Mouse (Mus musculus): Measurements from ENCODE around the gene Esam. TPM values are rescaled to one million over a fixed set of nuclear protein-coding genes. Genes with fewer than 3 reads are reported as not detected.

The Esam gene
- total RNA-seq (2021) (10 to 100 TPM; 58.5 to 81.3 TPM), polyA plus RNA-seq (2012; rRNA removed) (77.1 and 87.2 TPM in 2 replicates)
- long read RNA-seq, transcript Esam-201 (7 exons, 1,865 nt): major isoform, 118 of 149 reads
- long read RNA-seq, partial matches to known transcripts: 4 of 149 reads
- long read RNA-seq, other reads (novel, unspliced or antisense): 27 of 149 reads

- peak; percentile 88 to 90 for DNase-seq
- Histone ChIP-seq H3K79me2 (replicated peaks; ENCODE audit: control insufficient read depth, insufficient read depth, low read length) (no peaks in the 10 kb centered on the region), H3K36me3 (ENCODE audit: control insufficient read depth, insufficient read depth, low read length) (peaks cover 4% of the 10 kb centered on the region), H3K27me3 (ENCODE audit: control insufficient read depth, insufficient read depth, low read length) (no peaks in the 10 kb centered on the region), H3K4me3 (peak within 1 kb of the TSS; percentile 71), H3K9ac (ENCODE audit: low read depth, low read length) (peak within 1 kb of the TSS; percentile 83), H3K4me1 (ENCODE audit: control insufficient read depth, insufficient read depth, low read length) (peaks cover 3% of the 10 kb centered on the region), H3K27ac (peak within 1 kb of the TSS; percentile 93)
- TF ChIP-seq EP300 (IDR thresholded peaks at IDR 0.05; ENCODE audit: insufficient read depth, low read depth, low read length) (no peak), CTCF (IDR thresholded peaks at IDR 0.05) (peak; percentile 46), POLR2A (IDR thresholded peaks at IDR 0.05; ENCODE audit: insufficient read depth, low read depth, low read length) (peak; percentile 97)
- intact Hi-C loops (cut with DNase I): loop anchor here (2.0 kb wide), 2 partner anchors 39 to 85 kb away; partner anchors contain the start of genes Msantd2 and Spa17
- WGBS: 10% methylated on average over 41 of the region's 41 CpGs
These were observed at the start of gene Esam for GRCm38 (mm10) chr9:37527396-37528224. TSS of gene Esam (plus strand) at chr9:37528078.

GRCm38 (mm10) chr9:37485146-37485545 is 42.7 kb upstream of the Esam start:
- H3K27me3 ChIP-seq (ENCODE audit: control insufficient read depth, insufficient read depth, low read length): no peaks in the 10 kb centered on the region
- peaks cover 2% of the 10 kb centered on the region for H3K36me3 ChIP-seq (ENCODE audit: control insufficient read depth, insufficient read depth, low read length)
- no peaks in the 10 kb centered on the region for H3K79me2 ChIP-seq (replicated peaks; ENCODE audit: control insufficient read depth, insufficient read depth, low read length)
- peaks cover 3% of the 10 kb centered on the region for H3K4me1 ChIP-seq (ENCODE audit: control insufficient read depth, insufficient read depth, low read length)
- H3K9ac ChIP-seq (ENCODE audit: low read depth, low read length): no peak overlapping the region
- DNase-seq: no peak
- TF ChIP-seq CTCF (IDR thresholded peaks at IDR 0.05) (no peak), POLR2A (IDR thresholded peaks at IDR 0.05; ENCODE audit: insufficient read depth, low read depth, low read length) (no peak), EP300 (IDR thresholded peaks at IDR 0.05; ENCODE audit: insufficient read depth, low read depth, low read length) (no peak)
- intact Hi-C loops (cut with DNase I): no loop called here
- no peak overlapping the region for H3K27ac ChIP-seq
- H3K4me3 ChIP-seq: no peak overlapping the region
- WGBS: 48% methylated on average over 5 of the region's 5 CpGs

DNA sequence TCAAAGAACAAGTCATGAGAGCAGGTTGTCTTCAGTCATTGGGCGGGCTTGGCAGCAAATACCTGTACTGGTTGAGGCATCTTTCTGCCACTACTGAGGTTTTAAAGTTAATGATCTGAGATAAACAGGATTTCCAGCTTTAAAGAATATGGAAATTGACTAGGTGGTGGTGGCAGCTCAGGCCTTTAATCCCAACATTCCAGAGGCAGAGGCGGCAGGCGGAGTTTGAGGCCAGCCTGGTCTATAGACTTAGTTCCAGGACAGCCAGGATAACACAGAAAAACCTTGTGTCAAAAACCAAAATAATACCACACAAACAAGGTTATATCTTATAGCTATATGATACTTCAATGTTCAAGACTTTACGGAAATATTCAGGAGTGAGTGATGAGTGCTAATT is 39.8 kb upstream of the Esam start:
- WGBS: 41% methylated on average over 4 of the region's 4 CpGs
- Histone ChIP-seq H3K4me1 (ENCODE audit: control insufficient read depth, insufficient read depth, low read length) (peaks cover 3% of the 10 kb centered on the region), H3K27me3 (ENCODE audit: control insufficient read depth, insufficient read depth, low read length) (no peaks in the 10 kb centered on the region), H3K79me2 (replicated peaks; ENCODE audit: control insufficient read depth, insufficient read depth, low read length) (no peaks in the 10 kb centered on the region; the same call in 1 of the 2 replicates), H3K4me3 (peak overlapping the region; percentile 65), H3K9ac (ENCODE audit: low read depth, low read length) (no peak overlapping the region), H3K27ac (peak overlapping the region; percentile 99), H3K36me3 (ENCODE audit: control insufficient read depth, insufficient read depth, low read length) (peaks cover 2% of the 10 kb centered on the region)
- no peak for DNase-seq
- intact Hi-C loops (cut with DNase I): loop anchor here (1.0 to 2.0 kb wide), 2 partner anchors 39 to 125 kb away; partner anchors contain the start of gene Spa17
- TF ChIP-seq CTCF (IDR thresholded peaks at IDR 0.05) (no peak), EP300 (IDR thresholded peaks at IDR 0.05; ENCODE audit: insufficient read depth, low read depth, low read length) (no peak), POLR2A (IDR thresholded peaks at IDR 0.05; ENCODE audit: insufficient read depth, low read depth, low read length) (no peak)

GRCm38 (mm10) chr9:37488611-37489396 is 39.1 kb upstream of the Esam start, which contains the start of gene Msantd2:
TSS of gene Msantd2 (plus strand) at chr9:37489319.
- intact Hi-C loops (cut with DNase I): loop anchor here (1.0 to 2.0 kb wide), 2 partner anchors 38 to 124 kb away; partner anchors contain the start of gene Spa17
- Histone ChIP-seq H3K36me3 (ENCODE audit: control insufficient read depth, insufficient read depth, low read length) (peaks cover 2% of the 10 kb centered on the region), H3K9ac (ENCODE audit: low read depth, low read length) (peak within 1 kb of the TSS; percentile 85), H3K4me1 (ENCODE audit: control insufficient read depth, insufficient read depth, low read length) (peaks cover 3% of the 10 kb centered on the region), H3K27me3 (ENCODE audit: control insufficient read depth, insufficient read depth, low read length) (no peaks in the 10 kb centered on the region), H3K79me2 (replicated peaks; ENCODE audit: control insufficient read depth, insufficient read depth, low read length) (peaks cover 1% of the 10 kb centered on the region; the same call in 1 of the 2 replicates), H3K4me3 (peak within 1 kb of the TSS; percentile 65), H3K27ac (peak within 1 kb of the TSS; percentile 99)
- no peak for TF ChIP-seq EP300 (IDR thresholded peaks at IDR 0.05; ENCODE audit: insufficient read depth, low read depth, low read length)
- TF ChIP-seq POLR2A (IDR thresholded peaks at IDR 0.05; ENCODE audit: insufficient read depth, low read depth, low read length): peak; percentile 61
- peak; percentile 94 for DNase-seq
- under 1% methylated on average over 44 of the region's 44 CpGs for WGBS

- Histone ChIP-seq H3K9ac (ENCODE audit: low read depth, low read length) (peak overlapping the region; percentile 85), H3K79me2 (replicated peaks; ENCODE audit: control insufficient read depth, insufficient read depth, low read length) (peaks cover 2% of the 10 kb centered on the region; the same call in 1 of the 2 replicates), H3K4me1 (ENCODE audit: control insufficient read depth, insufficient read depth, low read length) (peaks cover 3% of the 10 kb centered on the region), H3K27ac (peak overlapping the region; percentile 99), H3K27me3 (ENCODE audit: control insufficient read depth, insufficient read depth, low read length) (no peaks in the 10 kb centered on the region), H3K36me3 (ENCODE audit: control insufficient read depth, insufficient read depth, low read length) (peaks cover 2% of the 10 kb centered on the region), H3K4me3 (peak overlapping the region; percentile 65)
- peak; percentile 50 to 59 for DNase-seq
- intact Hi-C loops (cut with DNase I): loop anchor here (2.0 kb wide), 1 partner anchor 37 kb away; no protein-coding TSS in a partner anchor
- TF ChIP-seq EP300 (IDR thresholded peaks at IDR 0.05; ENCODE audit: insufficient read depth, low read depth, low read length): no peak
- no peak for TF ChIP-seq CTCF (IDR thresholded peaks at IDR 0.05)
- no peak for TF ChIP-seq POLR2A (IDR thresholded peaks at IDR 0.05; ENCODE audit: insufficient read depth, low read depth, low read length)
- WGBS: under 1% methylated on average over 75 of the region's 75 CpGs
These were observed 38.3 kb upstream of the Esam start for GRCm38 (mm10) chr9:37489446-37490120.
